Mouse (Mus musculus): Measurements from ENCODE around the gene Ryr3.
"Not testable (repeated sequence)": the region's sequence is repeated elsewhere in the genome, so short reads cannot be mapped to it uniquely, and the experiment has no call there.

Gene Ryr3

GRCm38 (mm10) chr2:113095184-113095583 lies 121.7 kb downstream of the Ryr3 start:
- DNase-seq (ENCODE audit: low spot score in 2 of 2): no peak

DNA sequence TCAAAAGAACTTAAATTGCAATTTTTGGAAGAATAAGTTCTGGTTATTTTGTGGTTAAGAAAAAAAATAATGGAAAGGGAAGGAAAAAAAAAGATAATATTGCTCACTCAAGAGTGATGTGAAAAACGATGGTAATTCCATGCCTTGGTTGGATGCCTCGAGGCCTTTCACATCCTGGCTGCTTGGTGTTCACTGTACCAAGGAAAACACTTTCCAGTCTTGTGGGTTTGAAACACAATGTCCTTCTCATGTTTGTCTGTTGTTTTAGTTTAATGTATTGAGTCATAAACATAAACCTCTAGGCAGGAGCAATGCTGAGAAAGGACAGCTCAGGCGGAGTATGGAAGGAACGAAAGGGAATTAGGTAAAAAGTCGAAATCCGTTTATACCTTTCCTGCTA lies 122.8 kb downstream of the Ryr3 start:
- DNase-seq (ENCODE audit: low spot score in 2 of 2): no peak

GRCm38 (mm10) chr2:113092756-113093155 lies 124.1 kb downstream of the Ryr3 start:
- DNase-seq (ENCODE audit: low spot score in 2 of 2): no peak

- DNase-seq (ENCODE audit: low spot score in 2 of 2): not testable (repeated sequence)
Measured at GRCm38 (mm10) chr2:113091316-113091715, 125.6 kb downstream of the Ryr3 start.

- no peak for DNase-seq (ENCODE audit: low spot score in 2 of 2)
Measured at GRCm38 (mm10) chr2:113076396-113076795, 140.5 kb downstream of the Ryr3 start.

DNA sequence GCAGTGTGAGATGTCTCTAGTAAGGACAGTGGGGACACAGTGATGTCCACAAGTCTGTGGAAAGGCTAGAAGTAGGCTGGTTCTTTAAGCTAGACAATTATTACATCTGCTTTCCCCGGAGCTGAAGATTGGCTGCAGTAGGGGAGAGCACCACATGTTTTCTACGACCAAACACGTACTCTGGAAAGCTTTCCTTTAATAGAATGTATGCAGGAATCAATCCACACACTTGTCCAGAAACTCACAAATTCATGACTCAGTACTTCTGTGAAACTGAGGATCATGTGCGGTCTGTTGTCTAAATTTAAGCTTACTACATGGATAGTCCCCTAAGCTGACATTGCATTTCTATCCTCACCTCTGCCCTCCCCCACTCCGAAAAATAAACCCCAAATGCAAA lies 157.5 kb downstream of the Ryr3 start:
- DNase-seq (ENCODE audit: low spot score in 2 of 2): no peak

DNA sequence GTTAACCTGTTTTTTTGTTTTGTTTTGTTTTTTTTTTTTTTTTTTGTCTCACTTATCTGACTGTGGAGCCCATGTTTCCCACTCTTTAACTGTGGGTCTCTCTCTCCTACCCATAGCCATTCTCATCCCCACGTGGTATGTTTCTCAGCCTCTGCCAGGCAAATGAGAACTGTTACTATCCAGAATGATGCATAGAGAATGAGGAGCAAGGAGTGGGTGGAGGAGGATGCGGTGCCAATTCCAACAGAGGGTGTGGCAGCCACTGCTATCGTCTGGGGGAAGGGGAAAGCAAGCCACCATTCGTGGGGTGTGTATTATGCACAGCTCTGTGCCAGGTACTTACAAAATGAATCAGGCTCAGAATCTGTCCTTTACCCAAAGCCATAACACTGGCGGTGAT lies 158.0 kb downstream of the Ryr3 start:
- DNase-seq (ENCODE audit: low spot score in 2 of 2): no peak

DNA sequence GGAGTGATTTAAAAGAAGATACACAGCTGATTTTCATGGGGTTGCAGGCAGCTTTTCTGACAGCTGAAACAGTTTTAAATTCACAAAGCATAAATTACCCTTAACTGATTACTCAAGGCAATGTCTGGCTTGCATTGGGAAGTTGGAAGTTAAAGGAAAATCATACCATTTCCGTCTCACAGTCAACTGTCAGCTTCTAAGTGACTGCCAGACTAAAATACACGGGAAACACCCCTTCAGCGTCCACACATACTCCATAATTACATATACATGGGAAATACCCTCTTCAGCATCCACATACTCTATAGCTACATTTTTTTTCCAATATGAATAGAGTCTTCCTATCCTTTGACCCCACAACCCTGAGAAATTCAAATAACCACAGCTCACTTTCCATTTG lies 158.8 kb downstream of the Ryr3 start:
- DNase-seq (ENCODE audit: low spot score in 2 of 2): no peak

- no peak for DNase-seq (ENCODE audit: low spot score in 2 of 2)
Measured at GRCm38 (mm10) chr2:113055591-113055990, 161.3 kb downstream of the Ryr3 start.

DNA sequence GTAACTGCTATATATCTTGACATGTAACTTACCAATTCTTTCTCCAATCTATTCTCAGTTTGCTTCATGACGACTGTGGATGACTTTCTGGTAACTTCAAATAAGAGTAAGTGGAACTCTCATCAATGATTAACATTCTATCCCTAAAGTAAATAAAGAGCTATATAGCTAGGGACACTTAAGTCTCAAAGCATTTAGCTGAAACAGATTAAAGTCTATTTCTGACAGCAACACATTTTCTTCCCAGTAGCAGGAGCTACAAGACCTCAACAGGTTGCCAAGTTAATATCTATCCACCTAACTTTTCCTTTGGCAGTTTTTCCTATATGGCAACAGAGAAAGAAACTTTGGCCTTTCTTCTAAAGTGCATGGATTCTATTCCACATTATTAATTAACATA lies 167.1 kb downstream of the Ryr3 start:
- no peak for DNase-seq (ENCODE audit: low spot score in 2 of 2)

DNA sequence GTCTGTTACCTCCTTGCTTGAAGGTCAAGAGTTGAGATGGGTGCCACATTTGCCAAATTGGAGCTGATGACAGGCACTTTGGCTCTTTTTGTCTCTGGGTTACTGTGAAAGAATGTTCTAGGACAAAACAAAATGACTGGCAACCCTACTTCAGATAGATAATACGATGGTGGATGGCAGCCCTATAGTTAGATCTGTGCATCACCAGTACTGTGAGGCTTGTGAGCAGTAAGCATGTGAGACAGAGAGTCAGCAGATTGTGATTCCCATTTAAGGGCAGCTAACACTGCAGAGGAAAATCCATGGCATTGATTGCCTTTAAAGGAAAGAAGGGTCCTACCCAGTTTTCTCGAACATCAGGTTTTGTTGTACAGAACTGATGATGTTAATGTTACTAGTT lies 180.3 kb downstream of the Ryr3 start:
- no peak for DNase-seq (ENCODE audit: low spot score in 2 of 2)

DNA sequence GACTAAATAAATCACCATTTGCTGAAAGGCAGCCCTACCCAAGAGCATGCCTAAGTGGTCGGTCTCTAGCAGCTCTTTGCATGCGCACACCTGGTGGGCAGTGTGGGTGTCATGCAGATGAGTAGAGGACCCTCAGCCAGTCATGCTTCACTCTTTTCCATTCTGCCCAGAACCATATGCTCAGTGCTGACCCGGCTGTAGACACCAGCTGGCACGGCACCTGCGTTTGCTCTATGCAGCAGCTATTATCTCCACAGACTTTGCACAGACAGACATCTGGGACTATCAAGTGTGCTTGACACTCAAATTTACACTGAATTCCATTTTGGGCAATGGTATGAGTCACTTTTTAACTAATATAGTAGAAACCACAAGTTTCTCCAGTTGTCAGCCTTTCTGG lies 186.2 kb downstream of the Ryr3 start:
- no peak for DNase-seq (ENCODE audit: low spot score in 2 of 2)

- no peak for DNase-seq (ENCODE audit: low spot score in 2 of 2)
Measured at GRCm38 (mm10) chr2:113019896-113020295, 197.0 kb downstream of the Ryr3 start.

DNA sequence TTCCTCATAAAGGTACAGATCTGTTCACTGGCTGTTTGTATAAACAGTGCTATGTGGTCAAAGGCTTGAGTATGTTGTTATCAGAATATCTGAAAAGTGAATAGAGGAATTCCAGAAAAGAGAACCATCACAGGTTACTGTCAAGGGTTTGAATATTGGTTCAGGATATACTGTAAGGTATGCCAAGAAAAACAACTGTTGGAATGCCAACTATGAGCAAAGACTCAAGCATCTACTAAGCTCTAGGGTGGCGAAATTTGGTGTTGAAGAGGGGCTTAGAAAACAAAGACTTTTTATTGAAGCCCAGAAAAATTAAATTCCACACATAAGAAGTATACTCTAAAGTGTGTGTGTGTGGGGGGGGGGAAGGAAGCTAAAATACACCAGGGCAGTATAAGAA lies 198.6 kb downstream of the Ryr3 start:
- no peak for DNase-seq (ENCODE audit: low spot score in 2 of 2)

GRCm38 (mm10) chr2:113016236-113016635 lies 200.7 kb downstream of the Ryr3 start:
- peak in 1 of 2 experiments; percentile 37 for DNase-seq (ENCODE audit: low spot score in 2 of 2)

- DNase-seq (ENCODE audit: low spot score in 2 of 2): no peak
Measured at GRCm38 (mm10) chr2:113008961-113009740, 207.7 kb downstream of the Ryr3 start.

- no peak for DNase-seq (ENCODE audit: low spot score in 2 of 2)
Measured at GRCm38 (mm10) chr2:112998498-112998897, 218.4 kb downstream of the Ryr3 start.

DNA sequence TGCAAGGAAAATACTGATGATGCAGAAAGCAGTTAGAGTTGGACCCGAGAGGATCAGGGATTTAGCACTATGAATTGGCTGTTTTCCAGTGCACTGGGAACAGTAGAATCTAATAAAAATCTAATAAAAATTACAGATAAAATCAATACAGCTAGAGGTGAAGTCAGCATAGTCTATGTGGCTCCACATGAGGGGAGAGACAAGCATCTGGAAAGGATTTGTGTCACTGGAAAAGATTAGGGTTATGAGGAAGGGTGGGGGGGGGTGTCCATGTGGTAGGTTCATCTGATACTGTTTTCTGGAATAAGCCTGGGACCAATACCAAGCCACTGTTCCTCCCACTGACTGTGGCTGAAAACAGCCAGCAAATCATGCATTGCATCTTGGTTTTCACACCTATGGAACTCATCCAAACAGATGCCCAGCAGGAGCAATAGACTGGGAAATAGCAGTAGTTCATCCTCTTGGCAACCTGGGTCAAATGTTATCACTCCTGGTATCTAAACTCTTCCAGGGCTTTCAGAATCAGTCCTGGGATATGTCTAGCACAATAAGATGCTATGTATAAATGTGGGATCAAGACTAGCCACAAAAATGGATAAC lies 233.9 kb downstream of the Ryr3 start:
- no peak for DNase-seq (ENCODE audit: low spot score in 2 of 2)

- DNase-seq (ENCODE audit: low spot score in 2 of 2): peak in 1 of 2 experiments; percentile 5
Measured at GRCm38 (mm10) chr2:112966807-112967625, 249.9 kb downstream of the Ryr3 start.

GRCm38 (mm10) chr2:112948931-112949330 lies 268.0 kb downstream of the Ryr3 start:
- DNase-seq (ENCODE audit: low spot score in 2 of 2): peak in 1 of 2 experiments; percentile 7

- no peak for DNase-seq (ENCODE audit: low spot score in 2 of 2)
Measured at GRCm38 (mm10) chr2:112931776-112932175, 285.1 kb downstream of the Ryr3 start.

- no peak for DNase-seq (ENCODE audit: low spot score in 2 of 2)
Measured at GRCm38 (mm10) chr2:112913796-112914195, 303.1 kb downstream of the Ryr3 start.

GRCm38 (mm10) chr2:112912611-112913010 lies 304.3 kb downstream of the Ryr3 start:
- no peak for DNase-seq (ENCODE audit: low spot score in 2 of 2)
